Mouse (Mus musculus): ENCODE results near the gene Lpin2. TPM values are rescaled to one million over a fixed set of nuclear protein-coding genes. Genes with fewer than 3 reads are reported as not detected.

Lpin2 gene
- total and polyA plus RNA-seq, 3 experiments: 22.4 to 32.1 TPM; not detected in 1

- Histone ChIP-seq H3K4me1 (ENCODE audit: control insufficient read depth in 1 of 2, insufficient read depth in 2 of 2, low read length in 2 of 2) (peaks cover 4 to 5% of the 10 kb centered on the region in 2 experiments), H3K79me2 (ENCODE audit: control insufficient read depth, insufficient read depth, low read length, poor library complexity) (no peaks in the 10 kb centered on the region), H3K4me3 (ENCODE audit: control insufficient read depth in 1 of 2, insufficient read depth in 1 of 2, low read depth in 2 of 2, low read length in 2 of 2) (no peak overlapping the region), H3K27me3 (ENCODE audit: control insufficient read depth in 1 of 2, insufficient read depth in 2 of 2, low read length in 2 of 2) (no peaks in the 10 kb centered on the region), H3K9ac (ENCODE audit: control insufficient read depth, low read depth, low read length, poor library complexity, severe bottlenecking) (no peak overlapping the region), H3K36me3 (ENCODE audit: control insufficient read depth in 1 of 2, insufficient read depth in 2 of 2, low read length in 2 of 2) (peaks cover 2 to 31% of the 10 kb centered on the region in 2 experiments), H3K27ac (ENCODE audit: control insufficient read depth, low read depth, low read length) (no peak overlapping the region), H3K9me3 (replicated peaks; ENCODE audit: insufficient read depth, low read length) (no peaks in the 10 kb centered on the region)
- DNase-seq (ENCODE audit: low read depth, low spot score): no peak
- TF ChIP-seq RAD21 (IDR thresholded peaks at IDR 0.05; ENCODE audit: low read depth, low read length) (peak; percentile 64), TAL1 (IDR thresholded peaks at IDR 0.05; ENCODE audit: low read length) (no peak), CTCF (IDR thresholded peaks at IDR 0.05 in 2 of 3, conservative IDR thresholded peaks at IDR 0.05 in 1 of 3; ENCODE audit: control insufficient read depth in 1 of 3, insufficient read depth in 1 of 3, low read depth in 2 of 3, low read length in 3 of 3, poor library complexity in 1 of 3, severe bottlenecking in 1 of 3) (peak in 2 of 3 experiments; percentile 11 to 57; a peak in 3 of 6 replicates), ZC3H11A (IDR thresholded peaks at IDR 0.05; ENCODE audit: low read depth, low read length) (peak; percentile 43; the same call in 1 of the 2 replicates), SMC3 (IDR thresholded peaks at IDR 0.05; ENCODE audit: low read depth, low read length) (peak; percentile 72)
These were observed 47.8 kb downstream of the Lpin2 start for GRCm38 (mm10) chr17:71230108-71230709.

- Histone ChIP-seq H3K4me1 (ENCODE audit: control insufficient read depth in 1 of 2, insufficient read depth in 2 of 2, low read length in 2 of 2) (peaks cover 9 to 14% of the 10 kb centered on the region in 2 experiments), H3K27ac (ENCODE audit: control insufficient read depth, low read depth, low read length) (no peak overlapping the region), H3K9me3 (replicated peaks; ENCODE audit: insufficient read depth, low read length) (no peaks in the 10 kb centered on the region), H3K79me2 (ENCODE audit: control insufficient read depth, insufficient read depth, low read length, poor library complexity) (no peaks in the 10 kb centered on the region), H3K4me3 (ENCODE audit: control insufficient read depth in 1 of 2, insufficient read depth in 1 of 2, low read depth in 2 of 2, low read length in 2 of 2) (no peak overlapping the region), H3K27me3 (ENCODE audit: control insufficient read depth in 1 of 2, insufficient read depth in 2 of 2, low read length in 2 of 2) (no peaks in the 10 kb centered on the region), H3K9ac (ENCODE audit: control insufficient read depth, low read depth, low read length, poor library complexity, severe bottlenecking) (no peak overlapping the region), H3K36me3 (ENCODE audit: control insufficient read depth in 1 of 2, insufficient read depth in 2 of 2, low read length in 2 of 2) (peaks cover 15 to 30% of the 10 kb centered on the region in 2 experiments)
- TF ChIP-seq CTCF (IDR thresholded peaks at IDR 0.05 in 2 of 3, conservative IDR thresholded peaks at IDR 0.05 in 1 of 3; ENCODE audit: control insufficient read depth in 1 of 3, insufficient read depth in 1 of 3, low read depth in 2 of 3, low read length in 3 of 3, poor library complexity in 1 of 3, severe bottlenecking in 1 of 3) (peak in 2 of 3 experiments; percentile 33 to 40; a peak in 4 of 6 replicates), POLR2AphosphoS2 (IDR thresholded peaks at IDR 0.05; ENCODE audit: low read length) (no peak), RAD21 (IDR thresholded peaks at IDR 0.05; ENCODE audit: low read depth, low read length) (peak; percentile 7), SMC3 (IDR thresholded peaks at IDR 0.05; ENCODE audit: low read depth, low read length) (peak; percentile 31), USF1 (IDR thresholded peaks at IDR 0.05; ENCODE audit: low read depth, low read length) (no peak)
- no peak for DNase-seq (ENCODE audit: low read depth, low spot score)
These were observed 49.6 kb downstream of the Lpin2 start for GRCm38 (mm10) chr17:71231998-71232397.

GRCm38 (mm10) chr17:71233210-71233609 lies 50.9 kb downstream of the Lpin2 start:
- Histone ChIP-seq H3K27me3 (ENCODE audit: control insufficient read depth in 1 of 2, insufficient read depth in 2 of 2, low read length in 2 of 2) (no peaks in the 10 kb centered on the region), H3K9me3 (replicated peaks; ENCODE audit: insufficient read depth, low read length) (no peaks in the 10 kb centered on the region), H3K9ac (ENCODE audit: control insufficient read depth, low read depth, low read length, poor library complexity, severe bottlenecking) (no peak overlapping the region), H3K4me3 (ENCODE audit: control insufficient read depth in 1 of 2, insufficient read depth in 1 of 2, low read depth in 2 of 2, low read length in 2 of 2) (no peak overlapping the region), H3K4me1 (ENCODE audit: control insufficient read depth in 1 of 2, insufficient read depth in 2 of 2, low read length in 2 of 2) (peaks cover 14 to 26% of the 10 kb centered on the region in 2 experiments), H3K27ac (ENCODE audit: control insufficient read depth, low read depth, low read length) (no peak overlapping the region), H3K79me2 (ENCODE audit: control insufficient read depth, insufficient read depth, low read length, poor library complexity) (no peaks in the 10 kb centered on the region), H3K36me3 (ENCODE audit: control insufficient read depth in 1 of 2, insufficient read depth in 2 of 2, low read length in 2 of 2) (peaks cover 26 to 30% of the 10 kb centered on the region in 2 experiments)
- no peak for DNase-seq (ENCODE audit: low read depth, low spot score)
- TF ChIP-seq ZMIZ1 (IDR thresholded peaks at IDR 0.05; ENCODE audit: low read depth, low read length): no peak
- TF ChIP-seq NELFE (IDR thresholded peaks at IDR 0.05; ENCODE audit: low read depth, low read length): no peak
- TF ChIP-seq USF1 (IDR thresholded peaks at IDR 0.05; ENCODE audit: low read depth, low read length): no peak
- TF ChIP-seq E2F4 (IDR thresholded peaks at IDR 0.05; ENCODE audit: borderline replicate concordance, low read depth, low read length): no peak
- no peak for TF ChIP-seq RCOR1 (IDR thresholded peaks at IDR 0.05; ENCODE audit: low read depth, low read length)
- TF ChIP-seq KAT2A (conservative IDR thresholded peaks at IDR 0.05; ENCODE audit: low read depth, low read length): no peak
- no peak for TF ChIP-seq RAD21 (IDR thresholded peaks at IDR 0.05; ENCODE audit: low read depth, low read length)
- no peak for TF ChIP-seq JUND (IDR thresholded peaks at IDR 0.05; ENCODE audit: low read depth, low read length)
- no peak for TF ChIP-seq MAFK (IDR thresholded peaks at IDR 0.05; ENCODE audit: borderline replicate concordance, low read depth, low read length)
- no peak for TF ChIP-seq POLR2AphosphoS5 (IDR thresholded peaks at IDR 0.05; ENCODE audit: borderline replicate concordance, low read depth, low read length)
- no peak for TF ChIP-seq MEF2A (IDR thresholded peaks at IDR 0.05; ENCODE audit: extremely low read depth, insufficient replicate concordance, low read depth, low read length, poor library complexity, severe bottlenecking)
- TF ChIP-seq CTCF (IDR thresholded peaks at IDR 0.05 in 2 of 3, conservative IDR thresholded peaks at IDR 0.05 in 1 of 3; ENCODE audit: control insufficient read depth in 1 of 3, insufficient read depth in 1 of 3, low read depth in 2 of 3, low read length in 3 of 3, poor library complexity in 1 of 3, severe bottlenecking in 1 of 3): no peak
- TF ChIP-seq SIN3A (IDR thresholded peaks at IDR 0.05; ENCODE audit: low read length): no peak
- TF ChIP-seq HCFC1 (IDR thresholded peaks at IDR 0.05; ENCODE audit: low read depth, low read length): no peak
- no peak for TF ChIP-seq CHD1 (IDR thresholded peaks at IDR 0.05; ENCODE audit: low read depth, low read length)
- TF ChIP-seq EP300 (IDR thresholded peaks at IDR 0.05; ENCODE audit: low read depth in 1 of 2, low read length in 2 of 2): no peak
- TF ChIP-seq BHLHE40 (IDR thresholded peaks at IDR 0.05; ENCODE audit: borderline replicate concordance, low read depth, low read length): no peak
